Mouse (Mus musculus): ENCODE results near the gene Fam13c. TPM values are rescaled to one million over a fixed set of nuclear protein-coding genes. Genes with fewer than 3 reads are reported as not detected.

The Fam13c gene
- polyA plus RNA-seq, 1 experiment = 0.47 TPM

DNA sequence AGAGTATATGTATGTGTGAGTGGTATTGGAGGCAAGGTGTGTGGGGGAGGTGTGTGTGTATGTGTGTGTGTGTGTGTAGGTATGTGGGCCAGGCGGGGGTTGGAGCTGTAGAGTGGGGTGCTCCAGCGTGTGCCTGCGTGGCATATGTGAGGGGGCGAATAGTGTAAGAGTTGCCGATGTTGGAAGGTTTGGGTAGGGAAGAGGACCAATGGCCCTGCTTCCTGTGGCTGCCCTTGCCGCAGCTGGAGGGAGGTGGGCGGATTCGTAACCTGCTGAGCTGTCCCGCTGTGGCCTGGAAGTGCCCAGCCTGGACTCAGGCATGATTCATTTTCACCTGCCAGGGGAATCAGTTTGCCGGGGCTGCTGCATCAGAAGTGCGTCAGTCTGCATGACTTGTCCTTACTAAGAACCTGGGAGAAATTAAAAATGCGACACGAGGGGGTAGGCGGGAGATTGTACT lies 79.4 kb downstream of the Fam13c start:
- H3K4me3 ChIP-seq (ENCODE audit: low read depth, low read length) = no peak overlapping the region
- H3K27me3 ChIP-seq (ENCODE audit: control insufficient read depth, insufficient read depth, low read length) = no peaks in the 10 kb centered on the region
- no peaks in the 10 kb centered on the region for H3K36me3 ChIP-seq (ENCODE audit: control insufficient read depth, insufficient read depth, low read length)
- TF ChIP-seq CTCF (IDR thresholded peaks at IDR 0.05; ENCODE audit: extremely low read depth, insufficient read length, insufficient replicate concordance, low read depth, low read length) = no peak
- no peak for TF ChIP-seq POLR2A (IDR thresholded peaks at IDR 0.05; ENCODE audit: low read depth, low read length)
- H3K4me1 ChIP-seq (ENCODE audit: control insufficient read depth, insufficient read depth, insufficient read length, low read length) = no peaks in the 10 kb centered on the region
- H3K27ac ChIP-seq (ENCODE audit: insufficient read depth, low read depth, low read length) = no peak overlapping the region
- 23% methylated on average over 14 of the region's 14 CpGs for WGBS

DNA sequence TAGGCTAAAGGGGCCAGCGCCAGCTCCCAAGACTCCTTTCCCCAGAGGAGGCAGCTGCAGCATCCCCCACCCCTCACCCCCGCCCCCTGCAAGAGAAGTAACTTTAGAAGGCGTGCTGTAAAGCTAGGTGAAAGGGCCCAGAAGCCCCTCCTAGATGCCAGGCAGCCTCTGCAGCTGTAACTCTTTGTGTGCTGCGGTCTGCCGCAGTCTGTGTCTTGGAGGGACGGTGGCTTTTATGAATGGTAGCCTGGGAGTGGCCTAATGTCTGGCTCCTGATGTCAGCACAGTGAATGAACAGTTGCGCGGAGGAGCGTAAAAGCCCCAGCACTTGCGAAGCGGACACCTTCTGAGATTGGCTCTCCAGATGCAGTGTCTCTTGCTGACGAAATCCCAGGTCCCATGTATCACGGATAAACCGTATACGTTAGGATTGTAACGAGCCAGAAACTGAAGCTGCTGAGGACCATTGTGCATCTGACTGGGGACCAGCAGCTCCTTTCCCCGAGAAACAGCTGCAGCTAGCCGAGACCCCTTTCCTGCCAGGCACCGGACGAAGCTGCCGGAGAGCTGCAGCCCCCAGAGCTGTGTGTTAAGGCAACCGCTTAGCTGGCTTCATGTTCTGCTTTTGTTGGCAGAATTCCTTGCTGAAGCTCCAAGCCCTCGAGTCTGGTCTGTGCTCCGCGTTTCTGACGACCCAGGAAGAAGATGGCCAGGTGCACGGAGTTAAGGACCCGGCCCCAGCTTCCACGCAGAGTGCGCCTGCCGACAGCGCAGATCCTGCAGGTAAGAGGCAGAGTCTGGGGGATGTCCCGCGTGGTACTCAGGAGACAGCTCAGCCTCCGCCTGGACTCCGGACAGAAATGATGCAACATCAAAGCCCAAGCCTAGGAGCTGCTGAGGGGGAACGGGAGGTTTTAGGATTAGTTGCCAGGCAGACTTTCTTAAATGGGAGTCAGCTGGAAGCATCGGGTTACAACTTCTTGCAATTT lies 80.2 kb downstream of the Fam13c start:
- Histone ChIP-seq H3K27ac (ENCODE audit: insufficient read depth, low read depth, low read length) (no peak overlapping the region), H3K4me1 (ENCODE audit: control insufficient read depth, insufficient read depth, insufficient read length, low read length) (no peaks in the 10 kb centered on the region), H3K36me3 (ENCODE audit: control insufficient read depth, insufficient read depth, low read length) (no peaks in the 10 kb centered on the region), H3K4me3 (ENCODE audit: low read depth, low read length) (peak overlapping the region; percentile 23), H3K27me3 (ENCODE audit: control insufficient read depth, insufficient read depth, low read length) (no peaks in the 10 kb centered on the region)
- TF ChIP-seq CTCF (IDR thresholded peaks at IDR 0.05; ENCODE audit: extremely low read depth, insufficient read length, insufficient replicate concordance, low read depth, low read length) = no peak
- TF ChIP-seq POLR2A (IDR thresholded peaks at IDR 0.05; ENCODE audit: low read depth, low read length) = no peak
- WGBS = 3% methylated on average over 38 of the region's 38 CpGs

DNA sequence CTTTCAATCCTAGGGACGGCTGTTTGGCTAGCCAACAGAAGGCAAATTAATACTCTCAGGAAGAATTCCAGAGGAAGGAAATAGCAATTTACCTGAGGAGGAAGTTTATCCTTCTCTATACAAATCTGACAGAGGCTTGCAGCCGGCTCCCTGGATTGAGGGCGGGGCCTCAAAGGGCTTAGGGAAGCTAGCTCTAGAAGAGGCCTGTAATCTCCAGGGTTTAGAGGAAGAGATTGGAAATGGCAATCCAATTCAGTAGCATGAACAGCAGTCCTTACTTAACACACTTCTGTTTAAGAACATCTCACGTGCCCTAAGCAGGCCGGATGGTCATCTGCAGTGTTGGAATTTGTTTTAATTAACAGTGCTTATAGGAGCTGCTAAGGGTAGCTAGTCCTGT lies 81.1 kb downstream of the Fam13c start:
- 33% methylated on average over 5 of the region's 5 CpGs for WGBS
- H3K36me3 ChIP-seq (ENCODE audit: control insufficient read depth, insufficient read depth, low read length) = no peaks in the 10 kb centered on the region
- H3K4me3 ChIP-seq (ENCODE audit: low read depth, low read length) = no peak overlapping the region
- no peaks in the 10 kb centered on the region for H3K27me3 ChIP-seq (ENCODE audit: control insufficient read depth, insufficient read depth, low read length)
- no peaks in the 10 kb centered on the region for H3K4me1 ChIP-seq (ENCODE audit: control insufficient read depth, insufficient read depth, insufficient read length, low read length)
- no peak overlapping the region for H3K27ac ChIP-seq (ENCODE audit: insufficient read depth, low read depth, low read length)
- TF ChIP-seq CTCF (IDR thresholded peaks at IDR 0.05; ENCODE audit: extremely low read depth, insufficient read length, insufficient replicate concordance, low read depth, low read length) = no peak
- TF ChIP-seq POLR2A (IDR thresholded peaks at IDR 0.05; ENCODE audit: low read depth, low read length) = no peak

GRCm38 (mm10) chr10:70530185-70530823 lies 90.0 kb downstream of the Fam13c start:
- no peak for TF ChIP-seq POLR2A (IDR thresholded peaks at IDR 0.05; ENCODE audit: low read depth, low read length)
- no peak for TF ChIP-seq CTCF (IDR thresholded peaks at IDR 0.05; ENCODE audit: extremely low read depth, insufficient read length, insufficient replicate concordance, low read depth, low read length)
- Histone ChIP-seq H3K36me3 (ENCODE audit: control insufficient read depth, insufficient read depth, low read length) (no peaks in the 10 kb centered on the region), H3K4me3 (ENCODE audit: low read depth, low read length) (no peak overlapping the region), H3K27ac (ENCODE audit: insufficient read depth, low read depth, low read length) (no peak overlapping the region), H3K4me1 (ENCODE audit: control insufficient read depth, insufficient read depth, insufficient read length, low read length) (no peaks in the 10 kb centered on the region), H3K27me3 (ENCODE audit: control insufficient read depth, insufficient read depth, low read length) (no peaks in the 10 kb centered on the region)
- WGBS = 80% methylated on average over 12 of the region's 12 CpGs

- H3K36me3 ChIP-seq (ENCODE audit: control insufficient read depth, insufficient read depth, low read length) = no peaks in the 10 kb centered on the region
- WGBS = 84% methylated on average over 9 of the region's 9 CpGs
- H3K27ac ChIP-seq (ENCODE audit: insufficient read depth, low read depth, low read length) = no peak overlapping the region
- TF ChIP-seq CTCF (IDR thresholded peaks at IDR 0.05; ENCODE audit: extremely low read depth, insufficient read length, insufficient replicate concordance, low read depth, low read length) = no peak
- no peak overlapping the region for H3K4me3 ChIP-seq (ENCODE audit: low read depth, low read length)
- no peaks in the 10 kb centered on the region for H3K4me1 ChIP-seq (ENCODE audit: control insufficient read depth, insufficient read depth, insufficient read length, low read length)
- no peaks in the 10 kb centered on the region for H3K27me3 ChIP-seq (ENCODE audit: control insufficient read depth, insufficient read depth, low read length)
Measured at GRCm38 (mm10) chr10:70532249-70532648, 92.0 kb downstream of the Fam13c start.

DNA sequence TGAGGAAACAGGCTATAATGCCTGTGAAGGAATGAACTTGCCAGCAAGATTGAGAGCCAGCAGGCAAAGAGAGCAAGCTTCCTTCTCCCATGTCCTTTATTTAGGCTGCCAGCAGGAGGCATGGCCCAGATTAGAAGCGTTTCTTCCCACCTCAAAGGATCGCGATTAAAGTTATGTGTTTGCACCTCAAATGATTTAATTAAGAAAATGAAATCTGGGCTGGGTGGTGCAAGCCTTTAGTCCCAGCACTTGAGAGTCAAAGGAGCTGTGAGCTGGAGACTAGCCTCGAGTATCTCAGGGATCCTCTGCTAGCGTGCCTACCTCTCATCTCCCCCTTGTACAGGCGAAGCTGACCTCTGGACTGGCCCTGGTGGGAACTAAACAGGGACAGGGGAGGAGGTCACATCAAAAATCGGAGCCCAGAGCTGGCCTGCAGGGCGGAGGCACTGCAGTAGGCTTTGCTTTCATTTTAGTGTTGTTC lies 93.1 kb downstream of the Fam13c start:
- Histone ChIP-seq H3K4me3 (ENCODE audit: low read depth, low read length) (no peak overlapping the region), H3K27me3 (ENCODE audit: control insufficient read depth, insufficient read depth, low read length) (no peaks in the 10 kb centered on the region), H3K36me3 (ENCODE audit: control insufficient read depth, insufficient read depth, low read length) (no peaks in the 10 kb centered on the region), H3K27ac (ENCODE audit: insufficient read depth, low read depth, low read length) (no peak overlapping the region), H3K4me1 (ENCODE audit: control insufficient read depth, insufficient read depth, insufficient read length, low read length) (no peaks in the 10 kb centered on the region)
- 74% methylated on average over 8 of the region's 8 CpGs for WGBS
- TF ChIP-seq POLR2A (IDR thresholded peaks at IDR 0.05; ENCODE audit: low read depth, low read length) (no peak), CTCF (IDR thresholded peaks at IDR 0.05; ENCODE audit: extremely low read depth, insufficient read length, insufficient replicate concordance, low read depth, low read length) (no peak)

- H3K36me3 ChIP-seq (ENCODE audit: control insufficient read depth, insufficient read depth, low read length) = no peaks in the 10 kb centered on the region
- TF ChIP-seq CTCF (IDR thresholded peaks at IDR 0.05; ENCODE audit: extremely low read depth, insufficient read length, insufficient replicate concordance, low read depth, low read length) = no peak
- no peak for TF ChIP-seq POLR2A (IDR thresholded peaks at IDR 0.05; ENCODE audit: low read depth, low read length)
- 85% methylated on average over 12 of the region's 12 CpGs for WGBS
- H3K4me3 ChIP-seq (ENCODE audit: low read depth, low read length) = no peak overlapping the region
- no peak overlapping the region for H3K27ac ChIP-seq (ENCODE audit: insufficient read depth, low read depth, low read length)
- H3K4me1 ChIP-seq (ENCODE audit: control insufficient read depth, insufficient read depth, insufficient read length, low read length) = no peaks in the 10 kb centered on the region
- no peaks in the 10 kb centered on the region for H3K27me3 ChIP-seq (ENCODE audit: control insufficient read depth, insufficient read depth, low read length)
Measured at GRCm38 (mm10) chr10:70533986-70534385, 93.7 kb downstream of the Fam13c start.
